Mouse (Mus musculus): Measurements from ENCODE around the gene Foxp1. TPM values are rescaled to one million over a fixed set of nuclear protein-coding genes. Genes with fewer than 3 reads are reported as not detected.

Gene Foxp1
- polyA plus RNA-seq, 1 experiment, result 93.7 TPM

GRCm38 (mm10) chr6:98928365-98928764 is 594.2 kb downstream of the Foxp1 start:
- no peaks in the 10 kb centered on the region for H3K4me1 ChIP-seq (ENCODE audit: control insufficient read depth, insufficient read depth, low read length)
- WGBS, result 88% methylated on average over 8 of the region's 8 CpGs
- TF ChIP-seq CTCF (IDR thresholded peaks at IDR 0.05; ENCODE audit: control insufficient read depth, insufficient read depth, low read length) (no peak), POLR2A (IDR thresholded peaks at IDR 0.05; ENCODE audit: borderline replicate concordance, control insufficient read depth, low read depth, low read length) (no peak)
- H3K4me3 ChIP-seq (replicated peaks; ENCODE audit: control insufficient read depth, low read depth, low read length), result no peak overlapping the region
- H3K27ac ChIP-seq (ENCODE audit: control insufficient read depth, insufficient read depth, low read depth, low read length, poor library complexity), result no peak overlapping the region

DNA sequence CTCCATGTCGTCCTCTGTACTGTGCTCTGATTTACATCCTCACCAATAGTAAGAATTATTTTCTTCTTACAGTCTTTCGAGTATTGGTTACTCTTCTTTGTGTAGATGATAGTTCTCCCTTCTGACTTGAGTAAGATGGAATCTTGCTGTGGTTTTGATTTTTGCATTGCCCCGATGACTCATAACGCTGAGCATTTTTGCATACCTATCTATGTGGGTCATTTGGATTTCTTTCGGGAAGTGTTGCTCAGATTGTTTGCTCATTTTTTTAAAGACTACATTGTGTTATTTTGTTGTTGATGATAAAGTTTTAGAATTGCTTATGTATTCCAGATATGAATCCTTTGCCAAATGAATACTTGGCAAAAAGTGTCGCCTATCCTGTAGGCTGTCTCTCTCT is 621.3 kb downstream of the Foxp1 start:
- no peak overlapping the region for H3K4me3 ChIP-seq (replicated peaks; ENCODE audit: control insufficient read depth, low read depth, low read length)

DNA sequence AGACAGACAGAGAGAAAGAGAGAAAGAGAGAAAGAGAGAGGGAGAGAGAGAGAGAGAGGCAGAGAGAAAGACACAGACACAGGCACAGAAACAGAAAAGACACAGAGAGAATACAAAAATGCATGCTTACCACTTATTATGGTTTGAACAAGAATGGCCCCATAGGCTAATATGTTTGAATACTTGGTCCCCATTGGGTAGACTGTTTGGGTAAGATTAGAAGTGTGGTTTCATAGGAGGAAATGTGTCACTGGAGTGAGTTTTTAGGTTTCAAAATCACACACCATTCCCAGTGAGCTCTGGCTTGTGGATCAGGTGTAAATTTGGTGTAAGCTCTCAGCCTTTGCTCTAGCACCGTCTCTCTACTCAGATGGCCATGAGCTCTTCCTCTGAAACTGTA is 644.3 kb downstream of the Foxp1 start:
- WGBS, result 44% methylated on average over 1 of the region's 1 CpGs
- Histone ChIP-seq H3K4me1 (ENCODE audit: control insufficient read depth, insufficient read depth, low read length) (no peaks in the 10 kb centered on the region), H3K27ac (ENCODE audit: control insufficient read depth, insufficient read depth, low read depth, low read length, poor library complexity) (no peak overlapping the region), H3K4me3 (replicated peaks; ENCODE audit: control insufficient read depth, low read depth, low read length) (no peak overlapping the region)
- TF ChIP-seq POLR2A (IDR thresholded peaks at IDR 0.05; ENCODE audit: borderline replicate concordance, control insufficient read depth, low read depth, low read length), result no peak
- TF ChIP-seq CTCF (IDR thresholded peaks at IDR 0.05; ENCODE audit: control insufficient read depth, insufficient read depth, low read length), result no peak

More for the DNA sequence above, 621.3 kb downstream of the Foxp1 start:
- 78% methylated on average over 6 of the region's 6 CpGs for WGBS
- H3K4me1 ChIP-seq (ENCODE audit: control insufficient read depth, insufficient read depth, low read length), result no peaks in the 10 kb centered on the region
- TF ChIP-seq POLR2A (IDR thresholded peaks at IDR 0.05; ENCODE audit: borderline replicate concordance, control insufficient read depth, low read depth, low read length), result no peak
- TF ChIP-seq CTCF (IDR thresholded peaks at IDR 0.05; ENCODE audit: control insufficient read depth, insufficient read depth, low read length), result no peak
- H3K27ac ChIP-seq (ENCODE audit: control insufficient read depth, insufficient read depth, low read depth, low read length, poor library complexity), result no peak overlapping the region

GRCm38 (mm10) chr6:98876401-98876800 is 646.1 kb downstream of the Foxp1 start:
- TF ChIP-seq POLR2A (IDR thresholded peaks at IDR 0.05; ENCODE audit: borderline replicate concordance, control insufficient read depth, low read depth, low read length) (no peak), CTCF (IDR thresholded peaks at IDR 0.05; ENCODE audit: control insufficient read depth, insufficient read depth, low read length) (no peak)
- Histone ChIP-seq H3K4me3 (replicated peaks; ENCODE audit: control insufficient read depth, low read depth, low read length) (no peak overlapping the region), H3K4me1 (ENCODE audit: control insufficient read depth, insufficient read depth, low read length) (no peaks in the 10 kb centered on the region), H3K27ac (ENCODE audit: control insufficient read depth, insufficient read depth, low read depth, low read length, poor library complexity) (no peak overlapping the region)
- 72% methylated on average over 2 of the region's 2 CpGs for WGBS

Other genes with a start within 250 kb of the Foxp1 start
- 4.5 and 7.2 TPM in 2 replicates for gene Eif4e3, start 144.1 kb upstream of the Foxp1 start, polyA plus RNA-seq (2011; ENCODE audit: insufficient read depth, insufficient read length, low replicate concordance, missing spikeins)
- gene Gm20696, start 144.1 kb upstream of the Foxp1 start, polyA plus RNA-seq (2011; ENCODE audit: insufficient read depth, insufficient read length, low replicate concordance, missing spikeins), result 3.5 and 5.7 TPM in 2 replicates
- gene Gpr27, start 170.0 kb upstream of the Foxp1 start, polyA plus RNA-seq (2011; ENCODE audit: insufficient read depth, insufficient read length, low replicate concordance, missing spikeins), result 1.3 and 1.7 TPM in 2 replicates
- gene Prok2, start 203.7 kb upstream of the Foxp1 start, polyA plus RNA-seq (2011; ENCODE audit: insufficient read depth, insufficient read length, low replicate concordance, missing spikeins), result 2.2 TPM in 1 of 2 replicates, not detected in the other

Measured in bone marrow, adult 2 months (tissue).